Mouse (Mus musculus) megakaryocyte, embryonic 14.5 days (primary cell): Measurements from ENCODE around the gene Setd2.

ENCODE experiments used
- FLI1 ChIP-seq: IDR thresholded peaks from 2 replicates; pipeline ENCODE4 v1.6.1; 2012; ENCODE audit warnings: low read length, inconsistent platforms, mixed read lengths
- GATA1 ChIP-seq: IDR thresholded peaks from 3 replicates; pipeline ENCODE4 v1.6.1; 2012; ENCODE audit warnings: mixed read lengths, low read length, inconsistent platforms, borderline replicate concordance

GRCm38 (mm10) chr9:110531151-110531791, 1.1 kb upstream of the Setd2 start:
- no peak for TF ChIP-seq GATA1
- TF ChIP-seq FLI1 = no peak
